Mouse (Mus musculus): Measurements from ENCODE around the gene Hebp1. TPM values are rescaled to one million over a fixed set of nuclear protein-coding genes. Genes with fewer than 3 reads are reported as not detected.

Gene Hebp1
- polyA plus RNA-seq, 1 experiment from 2014 or later: 10.2 TPM

DNA sequence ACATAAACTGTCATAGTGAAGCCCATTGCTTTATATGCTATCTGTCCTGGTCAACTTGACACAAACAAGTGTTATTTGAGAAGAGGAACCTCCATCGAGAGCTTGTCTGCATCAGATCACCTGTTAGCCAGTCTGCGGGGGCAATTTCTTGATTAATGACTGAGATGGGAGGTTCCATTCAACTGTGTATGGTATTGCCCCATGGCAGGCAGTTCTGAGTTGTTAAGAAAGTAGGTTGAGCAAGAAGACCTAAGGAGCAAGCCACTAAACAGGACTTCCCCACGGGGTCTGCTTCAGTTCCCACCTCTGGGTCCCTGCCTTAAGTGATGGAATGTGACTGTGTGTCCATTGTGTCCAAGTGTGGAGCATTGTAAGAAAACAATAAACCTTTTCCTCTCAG is 28.6 kb downstream of the Hebp1 start:
- H3K27me3 ChIP-seq: no peaks in the 10 kb centered on the region
- H3K4me3 ChIP-seq: no peak overlapping the region
- peaks cover 11% of the 10 kb centered on the region for H3K4me1 ChIP-seq
- no peak overlapping the region for H3K4me2 ChIP-seq (replicated peaks)
- 91% methylated on average over 3 of the region's 3 CpGs for WGBS
- no peaks in the 10 kb centered on the region for H3K36me3 ChIP-seq
- ATAC-seq (ENCODE audit: low FRiP score, low read depth): no peak
- H3K27ac ChIP-seq: no peak overlapping the region
- no peaks in the 10 kb centered on the region for H3K9me3 ChIP-seq
- no peak overlapping the region for H3K9ac ChIP-seq

DNA sequence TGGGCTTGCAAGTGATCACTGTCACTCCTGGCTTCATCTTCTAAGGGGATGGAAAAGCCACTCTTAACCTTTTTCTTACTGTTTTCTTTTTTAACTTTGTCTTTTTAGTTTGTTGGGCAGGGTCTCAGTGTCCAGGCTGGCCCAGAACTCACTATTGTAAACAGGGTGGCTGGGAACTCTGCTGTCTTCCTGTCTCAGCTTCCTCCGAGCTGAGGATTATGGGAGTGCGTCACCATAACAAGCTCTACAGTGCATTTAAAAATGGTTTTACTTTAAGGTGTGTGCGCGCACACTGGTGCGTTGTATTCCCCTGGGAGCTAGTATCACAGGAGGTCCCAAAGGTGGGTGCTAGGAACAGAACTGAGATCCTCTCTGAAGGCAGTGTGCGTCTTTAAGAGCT is 29.4 kb downstream of the Hebp1 start:
- ATAC-seq (ENCODE audit: low FRiP score, low read depth): no peak
- WGBS: 75% methylated on average over 6 of the region's 6 CpGs
- Histone ChIP-seq H3K4me1 (peaks cover 11% of the 10 kb centered on the region), H3K27me3 (no peaks in the 10 kb centered on the region), H3K36me3 (no peaks in the 10 kb centered on the region), H3K4me2 (replicated peaks) (peak overlapping the region; percentile 85), H3K9ac (peak overlapping the region; percentile 76), H3K9me3 (no peaks in the 10 kb centered on the region), H3K4me3 (peak overlapping the region; percentile 65), H3K27ac (no peak overlapping the region)

- Histone ChIP-seq H3K27me3 (no peaks in the 10 kb centered on the region), H3K4me2 (replicated peaks) (peak overlapping the region; percentile 85), H3K27ac (peak overlapping the region; percentile 52; the same call in 1 of the 2 replicates), H3K36me3 (no peaks in the 10 kb centered on the region), H3K9me3 (no peaks in the 10 kb centered on the region), H3K4me1 (peaks cover 11% of the 10 kb centered on the region), H3K9ac (peak overlapping the region; percentile 76), H3K4me3 (peak overlapping the region; percentile 65)
- ATAC-seq (ENCODE audit: low FRiP score, low read depth): peak; percentile 94
- 3% methylated on average over 46 of the region's 46 CpGs for WGBS
Observed at GRCm38 (mm10) chr6:135167380-135168311, 30.2 kb downstream of the Hebp1 start.

- Histone ChIP-seq H3K4me3 (no peak overlapping the region), H3K9me3 (no peaks in the 10 kb centered on the region), H3K27ac (no peak overlapping the region), H3K36me3 (no peaks in the 10 kb centered on the region), H3K9ac (no peak overlapping the region), H3K4me2 (replicated peaks) (0 out of 2 replicates have a peak overlapping the region, but pooled peaks have one; percentile 85), H3K4me1 (peaks cover 11% of the 10 kb centered on the region), H3K27me3 (no peaks in the 10 kb centered on the region)
- 61% methylated on average over 5 of the region's 5 CpGs for WGBS
- no peak for ATAC-seq (ENCODE audit: low FRiP score, low read depth)
Observed at GRCm38 (mm10) chr6:135166712-135167111, 31.1 kb downstream of the Hebp1 start.

DNA sequence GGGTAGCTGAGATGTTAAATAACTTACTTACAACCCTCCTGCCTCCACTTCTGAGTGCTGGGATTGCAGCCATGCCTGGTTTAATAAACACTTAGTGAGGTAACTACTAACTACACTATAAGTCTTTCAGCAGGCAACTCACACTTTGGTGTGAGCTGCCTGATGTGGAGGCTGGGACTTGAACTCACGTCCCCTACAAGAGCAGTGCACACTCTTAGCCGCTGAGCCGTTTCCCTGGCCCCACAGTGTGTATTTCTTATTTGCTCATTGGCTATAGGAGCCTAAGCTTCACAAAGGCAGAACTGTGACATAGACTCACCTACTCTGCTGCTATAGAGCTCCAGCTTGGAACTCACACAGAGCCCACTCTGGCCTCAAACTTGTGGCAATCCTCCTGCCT is 31.6 kb downstream of the Hebp1 start:
- WGBS: 92% methylated on average over 3 of the region's 3 CpGs
- Histone ChIP-seq H3K27ac (no peak overlapping the region), H3K4me3 (no peak overlapping the region), H3K4me1 (peaks cover 11% of the 10 kb centered on the region), H3K9me3 (no peaks in the 10 kb centered on the region), H3K9ac (no peak overlapping the region), H3K27me3 (no peaks in the 10 kb centered on the region), H3K4me2 (replicated peaks) (no peak overlapping the region), H3K36me3 (no peaks in the 10 kb centered on the region)
- ATAC-seq (ENCODE audit: low FRiP score, low read depth): no peak

- no peaks in the 10 kb centered on the region for H3K9me3 ChIP-seq
- no peaks in the 10 kb centered on the region for H3K36me3 ChIP-seq
- H3K27me3 ChIP-seq: no peaks in the 10 kb centered on the region
- no peak overlapping the region for H3K9ac ChIP-seq
- peaks cover 11% of the 10 kb centered on the region for H3K4me1 ChIP-seq
- H3K27ac ChIP-seq: no peak overlapping the region
- 84% methylated on average over 2 of the region's 2 CpGs for WGBS
- ATAC-seq (ENCODE audit: low FRiP score, low read depth): no peak
- no peak overlapping the region for H3K4me2 ChIP-seq (replicated peaks)
- no peak overlapping the region for H3K4me3 ChIP-seq
Observed at GRCm38 (mm10) chr6:135165706-135166105, 32.1 kb downstream of the Hebp1 start.

DNA sequence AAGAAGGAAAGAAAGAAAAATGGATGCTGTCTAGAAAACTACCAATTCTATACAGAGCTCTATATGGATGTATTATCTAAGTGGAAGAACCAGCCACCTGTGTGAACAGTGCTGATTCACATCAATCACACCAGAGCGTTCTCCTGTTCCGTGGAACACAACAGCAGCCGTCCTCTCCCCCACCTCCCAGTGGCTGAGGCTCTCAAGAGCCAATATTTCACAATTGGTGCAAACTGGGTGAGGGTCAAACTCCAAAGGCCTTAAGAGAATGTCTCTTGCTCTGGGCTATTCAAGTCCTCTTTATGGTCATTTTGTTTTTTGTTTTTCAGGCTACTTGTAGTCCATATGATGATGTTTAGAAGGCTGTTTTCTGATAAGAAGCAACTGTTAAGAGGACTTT is 32.6 kb downstream of the Hebp1 start:
- Histone ChIP-seq H3K27me3 (no peaks in the 10 kb centered on the region), H3K9me3 (no peaks in the 10 kb centered on the region), H3K4me2 (replicated peaks) (no peak overlapping the region), H3K27ac (no peak overlapping the region), H3K36me3 (no peaks in the 10 kb centered on the region), H3K9ac (no peak overlapping the region), H3K4me1 (peaks cover 11% of the 10 kb centered on the region), H3K4me3 (no peak overlapping the region)
- no peak for ATAC-seq (ENCODE audit: low FRiP score, low read depth)
- 67% methylated on average over 3 of the region's 3 CpGs for WGBS

DNA sequence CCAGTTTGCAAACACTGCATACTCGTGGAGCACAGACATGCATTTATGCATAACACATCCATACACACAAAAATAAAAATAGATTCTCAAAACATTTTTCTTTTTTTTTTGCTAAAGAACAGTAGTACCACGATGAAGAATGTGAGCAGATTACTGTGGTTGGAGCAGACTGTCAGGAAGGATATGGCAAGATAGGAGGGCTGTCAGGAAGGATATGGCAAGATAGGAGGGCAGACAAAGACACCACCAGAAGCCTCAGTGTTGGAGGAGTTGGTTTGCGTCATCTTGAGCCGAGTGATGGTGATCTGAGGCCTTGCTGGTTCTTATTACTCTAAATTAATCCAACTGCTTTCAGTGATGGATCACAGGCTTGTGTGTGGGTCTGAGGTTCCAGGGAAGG is 35.0 kb downstream of the Hebp1 start:
- ATAC-seq (ENCODE audit: low FRiP score, low read depth): no peak
- Histone ChIP-seq H3K4me2 (replicated peaks) (no peak overlapping the region), H3K27ac (no peak overlapping the region), H3K4me1 (peaks cover 6% of the 10 kb centered on the region; the same call in 1 of the 2 replicates), H3K27me3 (no peaks in the 10 kb centered on the region), H3K36me3 (no peaks in the 10 kb centered on the region), H3K9me3 (no peaks in the 10 kb centered on the region), H3K9ac (no peak overlapping the region), H3K4me3 (no peak overlapping the region)
- 75% methylated on average over 4 of the region's 4 CpGs for WGBS

- H3K9me3 ChIP-seq: no peaks in the 10 kb centered on the region
- 85% methylated on average over 3 of the region's 3 CpGs for WGBS
- H3K27me3 ChIP-seq: no peaks in the 10 kb centered on the region
- H3K4me1 ChIP-seq: peaks cover 2% of the 10 kb centered on the region; the same call in 1 of the 2 replicates
- ATAC-seq (ENCODE audit: low FRiP score, low read depth): no peak
- H3K4me3 ChIP-seq: no peak overlapping the region
- no peak overlapping the region for H3K4me2 ChIP-seq (replicated peaks)
- no peak overlapping the region for H3K9ac ChIP-seq
- no peak overlapping the region for H3K27ac ChIP-seq
- no peaks in the 10 kb centered on the region for H3K36me3 ChIP-seq
Observed at GRCm38 (mm10) chr6:135162311-135162710, 35.5 kb downstream of the Hebp1 start.

DNA sequence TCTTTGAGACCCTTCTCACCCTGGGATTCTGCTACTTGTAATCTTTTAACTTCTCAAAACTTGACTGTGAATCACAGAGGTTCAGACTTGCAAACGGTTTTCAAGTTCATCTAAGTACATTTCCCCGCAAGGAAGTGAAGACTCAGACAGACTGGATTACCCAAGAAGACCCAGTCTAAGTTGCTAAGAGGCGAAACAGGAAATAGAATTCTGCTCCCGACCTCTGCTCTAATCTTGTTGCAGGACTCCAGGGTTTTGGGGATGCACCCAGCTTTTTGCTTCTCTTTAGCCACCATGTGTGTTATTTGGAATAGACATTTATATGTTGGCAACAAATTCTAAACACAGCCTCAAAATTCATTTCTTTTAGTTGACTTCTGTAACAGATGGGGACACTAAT is 36.5 kb downstream of the Hebp1 start:
- 66% methylated on average over 4 of the region's 4 CpGs for WGBS
- Histone ChIP-seq H3K27me3 (no peaks in the 10 kb centered on the region), H3K36me3 (no peaks in the 10 kb centered on the region), H3K9ac (no peak overlapping the region), H3K4me2 (replicated peaks) (no peak overlapping the region), H3K9me3 (no peaks in the 10 kb centered on the region), H3K4me3 (no peak overlapping the region), H3K4me1 (no peaks in the 10 kb centered on the region), H3K27ac (no peak overlapping the region)
- no peak for ATAC-seq (ENCODE audit: low FRiP score, low read depth)

DNA sequence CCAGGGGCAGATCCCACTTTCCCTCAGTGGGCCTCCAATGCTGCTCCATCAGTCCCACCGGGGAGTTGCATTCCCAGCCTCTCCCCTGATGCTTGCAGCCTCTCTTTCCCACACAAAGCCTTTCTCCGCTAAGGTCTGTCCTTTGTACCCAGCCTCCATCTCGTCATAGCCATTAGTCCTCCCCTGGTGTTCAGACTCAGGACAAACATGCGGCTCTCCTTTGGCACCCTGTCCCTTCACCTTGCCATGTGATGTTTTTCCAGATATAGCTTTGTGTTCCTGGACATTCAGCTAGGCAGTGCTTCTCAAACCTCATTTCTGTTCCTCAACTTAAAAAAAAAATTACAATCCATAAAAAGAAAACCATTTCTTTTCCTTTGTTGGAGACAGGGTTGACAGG is 39.3 kb downstream of the Hebp1 start:
- no peaks in the 10 kb centered on the region for H3K9me3 ChIP-seq
- no peaks in the 10 kb centered on the region for H3K36me3 ChIP-seq
- no peak overlapping the region for H3K4me3 ChIP-seq
- no peak overlapping the region for H3K27ac ChIP-seq
- ATAC-seq (ENCODE audit: low FRiP score, low read depth): no peak
- no peak overlapping the region for H3K4me2 ChIP-seq (replicated peaks)
- no peaks in the 10 kb centered on the region for H3K4me1 ChIP-seq
- H3K9ac ChIP-seq: no peak overlapping the region
- WGBS: 63% methylated on average over 4 of the region's 4 CpGs
- no peaks in the 10 kb centered on the region for H3K27me3 ChIP-seq

DNA sequence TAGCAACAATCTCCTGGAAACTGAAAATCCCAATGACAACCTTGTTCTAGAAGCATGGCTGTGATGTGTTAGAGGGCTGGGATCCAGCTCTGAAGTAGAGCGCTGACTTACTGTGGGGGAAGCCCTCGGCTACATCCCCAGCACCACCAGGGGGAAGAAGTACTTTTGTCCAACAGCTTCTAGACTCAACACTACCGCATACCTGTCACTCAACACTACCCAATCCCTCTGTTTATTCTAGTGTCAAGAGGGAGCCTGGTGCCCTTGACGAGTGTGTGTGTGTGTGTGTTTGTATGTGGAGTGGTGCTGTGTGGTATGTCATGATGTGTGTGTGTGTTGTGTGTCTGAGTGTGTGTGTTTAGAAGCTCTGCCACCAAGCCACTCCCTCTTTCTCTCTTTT is 40.3 kb downstream of the Hebp1 start:
- H3K9me3 ChIP-seq: 0 out of 2 replicates have a peak, but pooled peaks cover 4% of the 10 kb centered on the region
- H3K27ac ChIP-seq: no peak overlapping the region
- H3K36me3 ChIP-seq: 0 out of 2 replicates have a peak, but pooled peaks cover 2% of the 10 kb centered on the region
- H3K9ac ChIP-seq: no peak overlapping the region
- no peak overlapping the region for H3K4me2 ChIP-seq (replicated peaks)
- no peaks in the 10 kb centered on the region for H3K27me3 ChIP-seq
- ATAC-seq (ENCODE audit: low FRiP score, low read depth): no peak
- no peak overlapping the region for H3K4me3 ChIP-seq
- H3K4me1 ChIP-seq: no peaks in the 10 kb centered on the region
- 73% methylated on average over 4 of the region's 4 CpGs for WGBS
